Mouse (Mus musculus) spleen, adult 2 months (tissue): ENCODE measurements around the gene Hes5.

Experiments used
- CTCF ChIP-seq: fragments of 200-500 bp; IDR thresholded peaks from 2 replicates; pipeline ENCODE4 v1.5.1; 2011; ENCODE audit warnings: mild to moderate bottlenecking, inconsistent platforms; ENCODE audit not compliant: insufficient read depth, insufficient read length, insufficient replicate concordance; ENCODE audit errors: extremely low read depth
- POLR2A ChIP-seq: fragments of 200-500 bp; IDR thresholded peaks from 2 replicates; pipeline ENCODE4 v1.6.1; 2011; ENCODE audit warnings: low read depth, low read length, inconsistent platforms

GRCm38 (mm10) chr4:154957289-154957993 lies 3.3 kb upstream of the Hes5 start:
- TF ChIP-seq POLR2A (no peak), CTCF (no peak)
